Mouse (Mus musculus): ENCODE measurements at regions not wholly inside any gene's neighbourhood (a gene's known extent, or its start where the extent isn't known, plus 50 kb on each side); places are given as distances from the start of the nearest gene placed in this dataset.

DNA sequence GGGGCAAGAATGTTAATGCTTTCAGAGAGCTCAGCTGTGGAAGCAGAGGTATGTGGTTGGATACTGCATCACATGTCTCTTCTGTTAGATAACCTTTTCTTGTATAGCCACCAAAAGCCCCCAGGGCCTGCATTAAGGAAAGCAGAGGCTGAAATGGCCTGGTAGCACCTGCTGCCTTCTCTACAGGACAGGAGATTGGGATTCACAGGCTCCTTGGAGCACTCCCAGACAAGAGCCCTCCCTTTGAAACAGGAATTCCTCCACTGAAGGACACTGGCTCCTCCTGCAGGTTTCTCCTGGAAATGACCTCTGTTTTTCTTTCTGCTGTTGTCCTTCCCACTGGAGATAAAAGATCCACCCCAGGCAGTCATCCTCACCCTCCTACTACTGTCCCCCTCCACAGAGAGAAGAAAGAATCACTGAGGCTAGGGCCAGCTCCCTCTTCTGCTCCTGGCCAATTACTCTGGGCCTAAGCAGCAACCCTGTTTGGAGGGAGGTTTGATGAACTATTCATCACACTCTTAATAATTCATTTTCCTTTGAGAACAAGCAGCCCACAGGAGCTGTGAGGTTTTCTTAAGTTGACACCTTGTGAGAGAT lies 600.1 kb downstream of the Smarca1 start:
- TF ChIP-seq CTCF (IDR thresholded peaks at IDR 0.05 in 2 of 3, conservative IDR thresholded peaks at IDR 0.05 in 1 of 3; ENCODE audit: control insufficient read depth in 1 of 3, insufficient read depth in 1 of 3, low read depth in 2 of 3, low read length in 3 of 3, poor library complexity in 1 of 3, severe bottlenecking in 1 of 3) = no peak
- no peak for TF ChIP-seq POLR2A (IDR thresholded peaks at IDR 0.05; ENCODE audit: control insufficient read depth in 1 of 2, insufficient read depth in 1 of 2, low read depth in 1 of 2, low read length in 2 of 2, poor library complexity in 1 of 2)
- no peak for TF ChIP-seq MXI1 (IDR thresholded peaks at IDR 0.05; ENCODE audit: low read depth, low read length)
- no peak for TF ChIP-seq HCFC1 (IDR thresholded peaks at IDR 0.05; ENCODE audit: low read depth, low read length)
- no peak for TF ChIP-seq GATA1 (IDR thresholded peaks at IDR 0.05; ENCODE audit: low read depth, low read length)
- no peak for TF ChIP-seq RAD21 (IDR thresholded peaks at IDR 0.05; ENCODE audit: low read depth, low read length)
- TF ChIP-seq TAL1 (IDR thresholded peaks at IDR 0.05; ENCODE audit: low read length) = no peak
- TF ChIP-seq BHLHE40 (IDR thresholded peaks at IDR 0.05; ENCODE audit: borderline replicate concordance, low read depth, low read length) = no peak
- TF ChIP-seq TBP (IDR thresholded peaks at IDR 0.05; ENCODE audit: low read depth, low read length) = no peak
- TF ChIP-seq EP300 (IDR thresholded peaks at IDR 0.05; ENCODE audit: low read depth in 1 of 2, low read length in 2 of 2) = no peak
- TF ChIP-seq MAFK (IDR thresholded peaks at IDR 0.05; ENCODE audit: borderline replicate concordance, low read depth, low read length) = no peak
- no peak for TF ChIP-seq ZNF384 (IDR thresholded peaks at IDR 0.05; ENCODE audit: low read depth, low read length)

Measured in MEL (cell line).